ENCODE assay signal across 8 mouse cellular contexts in the genomic region with DNA sequence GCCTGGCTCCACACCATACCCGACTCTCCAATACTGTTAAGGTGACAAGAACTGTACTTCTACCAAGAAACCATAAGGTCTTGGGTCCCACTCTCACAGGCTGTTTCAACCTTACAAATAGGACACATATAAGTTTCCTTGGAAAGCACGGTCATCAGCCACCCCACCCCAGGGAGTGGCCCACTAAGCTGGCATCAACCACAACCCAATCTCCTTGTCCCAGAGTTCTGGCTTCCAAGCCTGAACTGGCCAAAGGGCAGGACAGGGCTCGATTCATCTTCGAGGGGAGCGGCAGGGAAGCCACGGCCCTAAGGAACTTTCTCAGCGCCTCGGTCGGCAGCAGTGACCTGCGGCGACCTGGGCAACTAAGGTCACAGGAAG. TPM values are rescaled to one million over a fixed set of nuclear protein-coding genes. Genes with fewer than 3 reads are reported as not detected.
A peak's percentile ranks its signal among the peaks of the same experiment; 100 is the strongest.
DNase-seq lines count a peak whose midpoint lies in the region; ATAC-seq lines count a peak whose summit lies in the region.

No protein-coding gene starts in this region.

- DNase-seq in kidney, postnatal 14 days = no peak
- peak; percentile 33 for DNase-seq in MN1 (ENCODE audit: low spot score)
- no peak for DNase-seq in forebrain, embryonic 11.5 days (ENCODE audit: low spot score)
- no peak for DNase-seq in liver, embryonic 11.5 days (ENCODE audit: low spot score)
- DNase-seq in T-cell, adult 2 months (ENCODE audit: low spot score) = no peak
- DNase-seq in cerebellum, postnatal 36 days = no peak
- DNase-seq in gastrocnemius, postnatal 10 days = no peak

- H3K4me3 ChIP-seq in kidney, embryonic 14.5 days (ENCODE audit: low read length) = peak overlapping the region; percentile 82
- peak overlapping the region; percentile 83 for H3K4me3 ChIP-seq in forebrain, embryonic 11.5 days (ENCODE audit: low read depth, low read length)
- H3K4me3 ChIP-seq in liver, embryonic 11.5 days (ENCODE audit: low read depth, low read length) = peak overlapping the region; percentile 94

- peaks cover 9% of the 10 kb centered on the region for H3K36me3 ChIP-seq in kidney, embryonic 14.5 days (ENCODE audit: control insufficient read depth, insufficient read depth, low read length)
- no peaks in the 10 kb centered on the region; the same call in 1 of the 2 replicates for H3K36me3 ChIP-seq in forebrain, embryonic 11.5 days (ENCODE audit: control insufficient read depth, insufficient read depth, low read length)
- peaks cover 8% of the 10 kb centered on the region for H3K36me3 ChIP-seq in liver, embryonic 11.5 days (ENCODE audit: control insufficient read depth, insufficient read depth, low read length)

- 0 out of 2 replicates have a peak, but pooled peaks have one; percentile 4 for ATAC-seq in kidney, embryonic 14.5 days (ENCODE audit: low FRiP score, low TSS enrichment)
- ATAC-seq in forebrain, embryonic 11.5 days (replicated peaks; ENCODE audit: low FRiP score) = peak; percentile 34; the same call in 1 of the 2 replicates
- peak; percentile 25; the same call in 1 of the 2 replicates for ATAC-seq in liver, embryonic 11.5 days (replicated peaks; ENCODE audit: low FRiP score)

- H3K27me3 ChIP-seq in kidney, embryonic 14.5 days (ENCODE audit: control insufficient read depth, insufficient read depth, low read length) = no peaks in the 10 kb centered on the region
- no peaks in the 10 kb centered on the region for H3K27me3 ChIP-seq in forebrain, embryonic 11.5 days (ENCODE audit: control insufficient read depth, insufficient read depth, low read length)
- no peaks in the 10 kb centered on the region for H3K27me3 ChIP-seq in liver, embryonic 11.5 days (replicated peaks; ENCODE audit: control insufficient read depth, insufficient read depth, low read length)

- no peaks in the 10 kb centered on the region for H3K9me3 ChIP-seq in kidney, embryonic 14.5 days (ENCODE audit: control insufficient read depth, low read length)
- H3K9me3 ChIP-seq in forebrain, embryonic 11.5 days (ENCODE audit: control insufficient read depth, low read length) = no peaks in the 10 kb centered on the region
- H3K9me3 ChIP-seq in liver, embryonic 11.5 days (ENCODE audit: control insufficient read depth, low read length) = no peaks in the 10 kb centered on the region

- H3K27ac ChIP-seq in kidney, embryonic 14.5 days (ENCODE audit: low read depth, low read length) = peak overlapping the region; percentile 44; the same call in 1 of the 2 replicates
- peak overlapping the region; percentile 76 for H3K27ac ChIP-seq in forebrain, embryonic 11.5 days (ENCODE audit: low read depth, low read length)
- H3K27ac ChIP-seq in liver, embryonic 11.5 days (ENCODE audit: low read depth, low read length) = peak overlapping the region; percentile 55; the same call in 1 of the 2 replicates

- peak overlapping the region; percentile 78 for H3K9ac ChIP-seq in kidney, embryonic 14.5 days (ENCODE audit: low read depth, low read length)
- H3K9ac ChIP-seq in forebrain, embryonic 11.5 days (ENCODE audit: low read length) = peak overlapping the region; percentile 91
- H3K9ac ChIP-seq in liver, embryonic 11.5 days (ENCODE audit: low read depth, low read length) = peak overlapping the region; percentile 89

- peak overlapping the region; percentile 77 for H3K4me2 ChIP-seq in kidney, embryonic 14.5 days (replicated peaks; ENCODE audit: low read depth, low read length)
- H3K4me2 ChIP-seq in forebrain, embryonic 11.5 days (ENCODE audit: low read depth, low read length, severe bottlenecking) = peak overlapping the region; percentile 87
- H3K4me2 ChIP-seq in liver, embryonic 11.5 days = peak overlapping the region; percentile 94

- peaks cover 6% of the 10 kb centered on the region for H3K4me1 ChIP-seq in kidney, embryonic 14.5 days (ENCODE audit: control insufficient read depth, insufficient read depth, low read length)
- peaks cover 8% of the 10 kb centered on the region for H3K4me1 ChIP-seq in forebrain, embryonic 11.5 days (replicated peaks; ENCODE audit: control insufficient read depth, insufficient read depth, low read length)
- H3K4me1 ChIP-seq in liver, embryonic 11.5 days (replicated peaks; ENCODE audit: control insufficient read depth, insufficient read depth, low read length) = peaks cover 20% of the 10 kb centered on the region

- WGBS in kidney, embryonic 14.5 days = 5% methylated on average over 11 of the region's 11 CpGs
- 5% methylated on average over 11 of the region's 11 CpGs for WGBS in forebrain, embryonic 11.5 days
- WGBS in liver, embryonic 11.5 days = 4% methylated on average over 11 of the region's 11 CpGs

RNA-seq across cellular contexts. Expression of gene Letm1, which starts 0.7 kb away (rescaled TPM):
- 30.2 and 51.1 TPM in 2 replicates for polyA plus RNA-seq in kidney, embryonic 14.5 days (2014; fragmentation: Nextera tagmentation; extraction: Ambion mirVana)
- polyA plus RNA-seq in forebrain, embryonic 11.5 days (2014; fragmentation: Nextera tagmentation; extraction: Ambion mirVana) = 59.7 and 63.9 TPM in 2 replicates
- polyA plus RNA-seq in liver, embryonic 11.5 days (2014; fragmentation: Nextera tagmentation; extraction: Ambion mirVana) = 53.5 and 54.2 TPM in 2 replicates
- 10 to 100 TPM; 58.5 to 69.5 TPM for total RNA-seq in gastrocnemius, postnatal 10 days (2021)

RNA-seq across cellular contexts. Expression of gene Nsd2, which starts 38.6 kb away (rescaled TPM):
- polyA plus RNA-seq in kidney, embryonic 14.5 days (2014; fragmentation: Nextera tagmentation; extraction: Ambion mirVana) = 49.2 and 68.7 TPM in 2 replicates
- 120 and 131 TPM in 2 replicates for polyA plus RNA-seq in forebrain, embryonic 11.5 days (2014; fragmentation: Nextera tagmentation; extraction: Ambion mirVana)
- polyA plus RNA-seq in liver, embryonic 11.5 days (2014; fragmentation: Nextera tagmentation; extraction: Ambion mirVana) = 48.6 and 62.5 TPM in 2 replicates
- total RNA-seq in gastrocnemius, postnatal 10 days (2021) = 10 to 100 TPM; 29.4 to 41.1 TPM
